Mouse (Mus musculus) right cerebral cortex, postnatal 4 days (tissue): ENCODE measurements around the gene Vamp3.
A peak's percentile ranks its signal among the peaks of the same experiment; 100 is the strongest.
"Not testable (repeated sequence)": the region's sequence is repeated elsewhere in the genome, so short reads cannot be mapped to it uniquely, and the experiment has no call there.

Experiments
- DNase-seq: peaks from one replicate; pipeline ENCODE4 v3.0.0-alpha.2; 2022

The Vamp3 gene

GRCm38 (mm10) chr4:151044037-151044943 lies 13.5 kb downstream of the Vamp3 start, which contains the start of gene Per3:
Gene Per3, minus strand, starts transcription at chr4:151044665.
- peak; percentile 95 for DNase-seq

DNA sequence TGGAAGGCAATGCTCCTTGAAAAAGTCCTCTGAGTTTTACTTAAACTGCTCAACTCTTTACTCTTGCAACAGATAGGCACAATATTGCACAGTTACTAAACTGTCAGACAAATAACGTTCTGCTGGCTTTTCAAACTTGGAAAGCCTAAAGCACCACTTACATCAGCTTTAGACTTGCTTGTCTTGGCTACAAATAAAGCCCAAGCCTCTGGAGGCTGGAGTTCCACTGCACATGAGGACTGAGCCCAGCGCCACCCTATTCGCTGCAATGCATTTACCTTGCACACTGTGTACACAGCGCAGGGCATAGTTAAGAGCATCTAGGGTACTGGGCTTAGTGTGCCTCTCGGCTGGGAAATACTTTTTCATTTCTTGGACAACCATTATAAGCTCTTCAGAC lies 14.5 kb downstream of the Vamp3 start:
- DNase-seq, result no peak

DNA sequence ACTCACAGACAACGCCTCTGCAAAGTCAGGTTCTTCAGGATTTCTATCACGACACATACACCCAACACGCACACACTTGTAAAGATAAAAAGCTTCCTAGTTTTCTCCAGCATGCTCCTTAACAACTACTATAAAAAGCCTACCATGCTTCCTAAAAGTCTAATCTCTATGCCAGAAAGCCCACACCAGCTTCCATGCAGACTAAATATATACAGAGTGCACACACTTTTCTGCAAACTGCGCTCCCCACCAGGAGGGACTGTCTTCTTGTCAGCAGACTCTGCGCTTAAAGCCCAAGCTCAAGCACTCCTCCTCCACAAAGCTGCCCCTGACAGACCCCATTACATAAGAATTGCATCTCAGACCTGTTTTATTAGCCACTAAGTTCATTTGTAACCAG lies 16.3 kb downstream of the Vamp3 start:
- no peak for DNase-seq

- no peak for DNase-seq
Observed at GRCm38 (mm10) chr4:151037800-151038199, 20.0 kb downstream of the Vamp3 start.

DNA sequence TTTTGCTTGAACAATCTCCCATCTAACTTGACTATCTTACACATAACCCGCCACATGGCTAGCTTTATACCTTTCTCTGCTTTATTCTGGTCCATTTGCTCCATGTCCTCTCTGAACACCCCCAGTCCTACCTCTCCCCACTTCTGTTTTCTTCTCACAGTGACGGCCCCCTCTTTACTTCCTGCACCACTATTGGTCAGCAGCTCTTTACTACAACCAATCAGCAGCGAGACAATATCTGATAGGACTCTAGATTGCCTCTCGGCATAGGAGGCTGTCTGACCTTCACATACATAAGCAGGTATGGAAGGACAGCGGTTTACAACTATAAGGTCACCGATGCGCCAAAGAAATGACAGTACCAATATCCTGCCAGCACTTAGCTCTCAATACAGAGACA lies 21.2 kb downstream of the Vamp3 start:
- no peak for DNase-seq

DNA sequence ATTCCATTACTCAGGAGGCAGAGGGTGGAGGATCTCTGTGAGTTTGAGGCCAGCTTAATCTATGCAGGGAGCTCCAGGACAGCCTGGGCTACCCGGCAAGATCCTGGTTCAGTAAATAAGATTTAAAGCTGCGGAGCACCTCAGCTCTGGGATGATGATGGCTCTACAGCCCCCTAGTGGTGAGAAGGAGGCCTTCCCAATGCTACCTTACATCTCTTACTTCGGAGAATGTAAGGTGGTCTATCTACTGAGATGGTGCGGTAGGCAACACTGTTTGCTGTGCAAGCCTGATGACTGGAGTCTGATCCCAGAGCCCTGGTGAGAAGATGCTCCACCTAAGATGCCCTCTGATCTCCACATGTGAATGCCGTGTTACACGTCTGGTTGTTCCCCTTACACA lies 30.8 kb downstream of the Vamp3 start:
- no peak for DNase-seq

- DNase-seq, result no peak
Observed at GRCm38 (mm10) chr4:151024152-151024551, 33.6 kb downstream of the Vamp3 start.

DNA sequence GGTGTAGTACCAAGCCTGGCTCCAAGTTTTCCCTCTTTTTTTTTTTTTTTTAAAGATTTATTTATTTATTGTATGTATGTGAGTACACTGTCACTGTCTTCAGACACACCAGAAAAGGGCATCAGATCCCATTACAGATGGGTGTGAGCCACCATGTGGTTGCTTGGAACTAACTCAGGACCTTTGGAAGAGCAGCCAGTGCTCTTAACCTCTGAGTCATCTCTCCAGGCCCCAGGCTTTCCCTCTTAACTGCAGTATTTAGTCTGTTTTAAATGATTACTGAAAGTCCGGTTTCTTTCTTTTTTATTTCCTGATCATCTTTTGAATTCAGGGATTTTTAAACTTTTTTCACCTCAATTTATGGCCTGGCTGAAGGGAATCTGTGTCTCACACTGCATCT lies 40.4 kb downstream of the Vamp3 start:
- not testable (repeated sequence) for DNase-seq

DNA sequence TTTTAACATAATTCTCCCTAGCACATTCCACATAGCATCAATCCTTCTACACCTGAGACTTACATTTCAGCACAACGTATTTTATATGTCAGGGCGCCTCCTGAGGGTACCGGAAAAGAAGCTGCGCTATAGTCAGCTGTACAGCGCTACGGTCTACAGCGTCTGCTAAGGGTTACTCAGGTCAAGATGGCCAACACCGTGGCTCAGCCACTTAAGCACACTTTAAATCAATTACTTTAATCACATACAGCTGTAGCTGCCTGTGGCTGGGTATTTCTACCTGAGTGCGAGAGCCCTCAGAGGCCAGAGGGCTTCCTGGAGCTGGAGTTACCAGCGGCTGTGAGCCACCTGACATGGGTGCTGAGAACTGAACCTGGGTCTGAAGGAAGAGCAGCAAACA lies 41.8 kb downstream of the Vamp3 start:
- no peak for DNase-seq

DNA sequence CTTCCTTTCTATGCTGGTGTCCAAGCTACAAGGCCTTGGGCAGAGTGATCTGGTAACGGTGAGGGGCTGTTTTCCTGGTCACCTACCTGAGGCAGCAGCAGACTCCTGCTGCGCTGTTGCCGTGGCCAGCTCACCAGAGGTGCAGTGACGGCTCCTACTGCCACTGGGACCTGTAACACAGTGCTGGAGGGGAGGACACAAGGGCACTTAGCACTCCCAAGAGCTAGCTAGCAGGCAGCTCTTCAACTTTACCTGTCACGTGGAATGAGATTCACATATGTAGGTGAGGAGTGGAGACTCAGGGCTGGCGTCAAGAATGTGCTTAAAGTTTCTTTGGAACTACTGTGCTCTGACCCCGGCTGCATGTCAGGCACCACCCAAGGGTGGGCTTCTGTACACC lies 47.4 kb downstream of the Vamp3 start:
- no peak for DNase-seq

DNA sequence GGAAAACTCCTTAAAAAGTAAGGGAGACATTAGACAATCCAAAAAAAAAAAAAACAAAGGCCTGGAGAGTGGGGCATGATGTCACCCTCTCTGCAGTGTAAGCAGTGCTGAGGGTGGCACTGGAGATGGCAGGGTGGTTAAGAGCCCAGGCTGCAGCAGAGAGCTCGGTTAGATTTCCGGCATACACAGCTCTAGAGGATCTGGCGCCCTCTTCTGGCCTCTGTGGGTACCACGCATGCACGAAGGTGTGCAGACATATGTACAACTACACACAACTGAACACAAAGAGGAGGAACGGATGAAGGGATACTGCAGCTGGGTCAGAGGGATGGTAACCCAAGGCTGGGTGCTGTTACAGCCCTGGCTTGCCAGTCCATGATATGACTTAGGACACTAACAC lies 50.8 kb downstream of the Vamp3 start:
- DNase-seq, result peak; percentile 70

DNA sequence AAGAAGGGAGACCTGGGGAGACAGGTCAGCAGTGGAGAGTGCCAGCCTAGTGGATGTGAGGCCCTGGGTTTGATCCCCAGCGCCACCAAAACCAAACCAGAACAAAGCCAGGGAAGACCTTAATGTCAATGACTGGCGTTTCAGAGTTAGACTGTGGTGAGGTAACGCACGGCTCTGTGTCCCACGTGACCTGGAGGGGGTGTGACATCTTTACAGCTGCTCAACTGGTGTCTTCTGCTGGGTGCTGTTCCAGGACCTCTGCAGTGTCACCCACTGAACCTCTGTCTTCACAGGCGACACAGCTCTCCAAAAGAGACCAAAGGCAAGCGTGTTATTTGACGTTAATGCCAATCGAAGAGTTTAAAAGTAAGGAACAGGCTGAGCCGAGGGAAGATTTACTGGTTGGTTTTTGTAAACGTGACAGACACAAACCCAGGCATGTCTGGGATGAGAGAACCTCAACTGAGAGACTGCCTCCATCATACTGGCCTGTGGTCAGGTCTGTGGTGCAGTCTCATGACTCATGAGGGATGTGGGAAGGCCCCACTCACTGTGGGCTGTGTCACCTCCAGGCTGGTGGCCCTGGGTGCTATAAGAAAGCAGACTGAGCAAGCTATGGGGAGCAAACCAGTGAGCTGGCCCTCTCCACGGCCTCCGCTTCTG lies 52.0 kb downstream of the Vamp3 start:
- no peak for DNase-seq

DNA sequence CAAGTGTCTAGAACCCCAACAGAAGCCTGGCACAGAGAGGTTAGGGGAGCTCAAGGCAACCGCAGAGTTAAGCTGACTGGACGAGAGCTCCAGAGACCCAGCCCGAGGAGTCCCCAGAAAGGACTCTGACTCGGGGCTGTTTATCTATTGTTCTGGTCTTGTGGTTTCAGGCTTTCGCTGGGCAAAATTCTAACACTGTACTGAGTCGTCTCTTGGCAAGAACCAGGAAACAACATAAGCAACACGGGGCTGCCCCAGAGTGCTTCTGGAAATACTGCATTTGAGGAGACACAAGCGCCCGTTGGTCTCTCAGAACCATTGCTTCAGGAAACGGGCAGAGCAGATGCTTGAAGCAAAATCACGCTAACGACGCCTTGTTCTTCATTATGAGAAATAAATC lies 56.4 kb downstream of the Vamp3 start:
- no peak for DNase-seq

- no peak for DNase-seq
Observed at GRCm38 (mm10) chr4:150998626-150999025, 59.1 kb downstream of the Vamp3 start.
